Mouse (Mus musculus) myocyte (in vitro differentiated cells): ENCODE results near the gene Gatd1.
"Not testable (repeated sequence)": the region's sequence is repeated elsewhere in the genome, so short reads cannot be mapped to it uniquely, and the experiment has no call there.

Experiments used
- E2F4 ChIP-seq: IDR thresholded peaks from one replicate; pipeline ENCODE4 v1.6.1; 2011; ENCODE audit warnings: mild to moderate bottlenecking, control low read depth, moderate library complexity; ENCODE audit not compliant: insufficient read depth
- MAX ChIP-seq: IDR thresholded peaks from one replicate; pipeline ENCODE4 v1.6.1; 2011; ENCODE audit warnings: low read depth, mild to moderate bottlenecking, control low read depth
- MYOG ChIP-seq, 3 experiments: IDR thresholded peaks; one replicate each; pipeline ENCODE4 v1.6.1; 2011; ENCODE audit warnings: control low read depth in 2 of 3, low read depth in 2 of 3, mild to moderate bottlenecking in 2 of 3; ENCODE audit not compliant: insufficient read length in 2 of 3, control insufficient read depth in 1 of 3, insufficient read depth in 1 of 3
- POLR2A ChIP-seq: IDR thresholded peaks from one replicate; pipeline ENCODE4 v1.6.1; 2011; ENCODE audit warnings: low read depth, mild to moderate bottlenecking, control low read depth, moderate library complexity; ENCODE audit not compliant: insufficient read length
- SRF ChIP-seq: IDR thresholded peaks from one replicate; pipeline ENCODE4 v1.6.1; 2011; ENCODE audit warnings: low read depth; ENCODE audit not compliant: control insufficient read depth, insufficient read length

GRCm38 (mm10) chr7:141446374-141446773 lies 32.4 kb upstream of the Gatd1 start:
- TF ChIP-seq MYOG (IDR thresholded peaks at IDR 0.05; ENCODE audit: control insufficient read depth in 1 of 3, insufficient read depth in 1 of 3, insufficient read length in 2 of 3, low read depth in 2 of 3); POLR2A; E2F4; MAX; SRF: not testable (repeated sequence)
